Mouse (Mus musculus) ES-E14 (cell line): ENCODE results near the gene Dhrs7. TPM values are rescaled to one million over a fixed set of nuclear protein-coding genes. Genes with fewer than 3 reads are reported as not detected.

ENCODE experiments used
- DNase-seq: peaks from one replicate; pipeline ENCODE4 v3.0.0-alpha.2; 2013; ENCODE audit warnings: low read depth, low spot score
- H3K27ac ChIP-seq: 2 replicates; pipeline ENCODE4 v1.5.1; 2012; ENCODE audit warnings: low read depth, mild to moderate bottlenecking, low read length, moderate library complexity, mixed read lengths; ENCODE audit not compliant: poor library complexity, insufficient read depth, severe bottlenecking
- H3K36me3 ChIP-seq: 2 replicates; pipeline ENCODE4 v1.6.1; 2012; ENCODE audit warnings: mild to moderate bottlenecking, low read length, moderate library complexity, mixed read lengths; ENCODE audit not compliant: control insufficient read depth, poor library complexity, insufficient read depth, severe bottlenecking
- H3K4me1 ChIP-seq, 2 experiments: fragments of 150-350 bp in 1 of 2; sonication (generic) in 1 of 2; 2 replicates each; pipeline ENCODE4 v1.6.1; 2012; ENCODE audit warnings: low read length in 2 of 2, mild to moderate bottlenecking in 1 of 2, mixed read lengths in 1 of 2; ENCODE audit not compliant: control insufficient read depth in 2 of 2, insufficient read depth in 2 of 2, poor library complexity in 1 of 2
- H3K4me3 ChIP-seq, 2 experiments: fragments of 150-350 bp in 1 of 2; sonication (generic) in 1 of 2; 2 replicates each; pipeline ENCODE4 v1.5.1; 2012; ENCODE audit warnings: low read length in 2 of 2, low read depth in 1 of 2, mild to moderate bottlenecking in 1 of 2, mixed read lengths in 1 of 2; ENCODE audit not compliant: insufficient read depth in 1 of 2, poor library complexity in 1 of 2, severe bottlenecking in 1 of 2
- H3K9ac ChIP-seq: 2 replicates; pipeline ENCODE4 v1.6.1; 2012; ENCODE audit warnings: low read depth, mild to moderate bottlenecking, low read length, mixed read lengths; ENCODE audit not compliant: poor library complexity, insufficient read depth, severe bottlenecking
- H3K9me3 ChIP-seq: fragments of 150-350 bp; sonication (generic); 2 replicates; pipeline ENCODE4 v1.6.1; 2012; ENCODE audit warnings: low read depth, mild to moderate bottlenecking, low read length; ENCODE audit not compliant: control insufficient read depth, insufficient read depth
- CHD2 ChIP-seq: IDR thresholded peaks from 2 replicates; pipeline ENCODE4 v1.6.1; 2014; ENCODE audit warnings: mild to moderate bottlenecking, low read depth, low read length, inconsistent platforms
- HCFC1 ChIP-seq: IDR thresholded peaks from 2 replicates; pipeline ENCODE4 v1.6.1; 2012; ENCODE audit warnings: low read length, inconsistent platforms, borderline replicate concordance; ENCODE audit not compliant: insufficient read depth
- MAFK ChIP-seq: IDR thresholded peaks from 2 replicates; pipeline ENCODE4 v1.6.1; 2014; ENCODE audit warnings: mild to moderate bottlenecking, low read depth, low read length, inconsistent platforms; ENCODE audit not compliant: insufficient read depth
- ZC3H11A ChIP-seq: IDR thresholded peaks from 2 replicates; pipeline ENCODE4 v1.6.1; 2012; ENCODE audit warnings: low read depth, mild to moderate bottlenecking, inconsistent platforms, low read length, borderline replicate concordance
- ZNF384 ChIP-seq: IDR thresholded peaks from 2 replicates; pipeline ENCODE4 v1.6.1; 2012; ENCODE audit warnings: low read depth, low read length, inconsistent platforms
- in situ Hi-C, 2 experiments: fragments of 600-800 bp; cut with MboI; formaldehyde crosslinking; loops; one replicate each; pipeline ENCODE4 v1.15.1; 2025; ENCODE audit warnings: low sequenced_read_pairs in 2 of 2, inconsistent platforms in 1 of 2; ENCODE audit not compliant: unreplicated experiment in 2 of 2
- total RNA-seq: library from RNA; depleted of rRNA; stranded (reverse); fragments of 300-350 nt; gene quantifications from 2 replicates; pipeline ENCODE4 v1.2.3, GENCODE M21; 2012

The Dhrs7 gene
- total RNA-seq, 1 experiment: 11.1 TPM

DNA sequence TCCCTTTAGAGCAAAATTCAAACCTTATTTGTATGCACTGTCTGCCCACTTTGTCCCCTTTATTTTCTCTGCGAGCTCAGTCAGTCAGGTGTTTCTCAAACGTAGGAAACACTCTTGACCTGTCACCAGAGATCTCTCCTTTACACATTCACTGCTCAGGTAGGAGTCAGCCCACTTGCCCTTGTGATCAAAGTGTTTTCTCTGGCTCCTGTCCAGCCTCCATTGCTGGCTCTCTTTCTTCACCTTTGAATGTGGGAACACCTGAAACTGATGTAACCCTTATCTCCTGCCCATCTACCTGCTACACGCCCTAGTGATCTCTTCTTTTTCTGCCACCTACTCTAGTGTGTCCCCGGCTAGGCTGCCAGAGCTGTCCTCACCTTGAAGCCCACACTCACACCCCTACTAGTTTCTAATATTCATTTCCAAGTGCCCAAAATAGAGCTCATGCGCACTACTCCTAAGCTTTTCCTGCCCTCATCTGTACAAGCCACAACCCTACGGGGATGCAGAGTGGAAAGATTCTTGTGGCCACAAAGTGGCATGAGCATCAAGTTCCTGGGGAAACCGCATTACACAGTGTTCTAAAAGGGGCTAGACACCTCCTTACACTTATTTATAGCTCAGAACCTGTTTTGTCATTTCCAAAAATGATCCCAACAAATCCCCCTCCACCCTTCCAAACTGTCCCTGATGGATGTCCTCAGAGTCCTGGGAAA is 9.5 kb upstream of the Dhrs7 start:
- no peak for TF ChIP-seq MAFK
- no peak for TF ChIP-seq CHD2
- TF ChIP-seq ZNF384: no peak
- no peak for TF ChIP-seq ZC3H11A
- TF ChIP-seq HCFC1: no peak
- no peak overlapping the region for H3K4me3 ChIP-seq
- H3K36me3 ChIP-seq: no peaks in the 10 kb centered on the region
- no peaks in the 10 kb centered on the region; the same call in 1 of the 2 replicates for H3K9me3 ChIP-seq
- H3K4me1 ChIP-seq: no peaks in the 10 kb centered on the region
- in situ Hi-C loops: loop anchor here in 1 of 2 experiments (25.0 kb wide), 1 partner anchor 212 kb away; no protein-coding TSS in a partner anchor
- no peak overlapping the region for H3K27ac ChIP-seq
- no peak for DNase-seq
- no peak overlapping the region for H3K9ac ChIP-seq

- no peak for DNase-seq
- no peak overlapping the region for H3K9ac ChIP-seq
- H3K4me1 ChIP-seq: no peaks in the 10 kb centered on the region
- H3K4me3 ChIP-seq: no peak overlapping the region
- H3K36me3 ChIP-seq: no peaks in the 10 kb centered on the region
- no peak overlapping the region for H3K27ac ChIP-seq
- in situ Hi-C loops: loop anchor here in 1 of 2 experiments (25.0 kb wide), 1 partner anchor 209 kb away; no protein-coding TSS in a partner anchor
- TF ChIP-seq MAFK: no peak
- no peak for TF ChIP-seq CHD2
- no peak for TF ChIP-seq ZNF384
- TF ChIP-seq HCFC1: no peak
- TF ChIP-seq ZC3H11A: no peak
- H3K9me3 ChIP-seq: no peaks in the 10 kb centered on the region; the same call in 1 of the 2 replicates
Observed at GRCm38 (mm10) chr12:72671516-72672135, 6.9 kb upstream of the Dhrs7 start.

DNA sequence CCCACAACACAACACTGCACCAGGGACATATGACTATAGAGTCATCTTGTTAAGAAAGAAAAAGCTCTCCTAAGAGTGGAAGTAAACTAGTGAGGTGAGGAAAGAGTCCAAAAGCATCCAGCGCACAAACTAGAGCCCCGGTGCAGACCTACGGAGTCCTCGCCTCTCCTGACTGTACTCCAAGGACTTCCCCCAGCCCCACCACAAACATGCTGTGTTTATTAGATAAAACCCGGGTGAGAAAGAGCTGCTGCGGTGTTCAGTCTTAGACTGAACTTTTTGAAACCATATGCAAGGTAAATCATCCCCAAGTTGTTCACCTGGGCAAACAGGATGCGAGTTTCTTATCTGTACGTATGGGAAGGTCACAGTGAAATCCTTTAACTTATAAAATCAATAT is 6.2 kb upstream of the Dhrs7 start:
- no peak overlapping the region for H3K9ac ChIP-seq
- TF ChIP-seq CHD2: no peak
- TF ChIP-seq ZNF384: no peak
- TF ChIP-seq ZC3H11A: no peak
- TF ChIP-seq HCFC1: no peak
- no peak for TF ChIP-seq MAFK
- no peak overlapping the region for H3K4me3 ChIP-seq
- no peak overlapping the region for H3K27ac ChIP-seq
- no peak for DNase-seq
- no peaks in the 10 kb centered on the region for H3K4me1 ChIP-seq
- no peaks in the 10 kb centered on the region; the same call in 1 of the 2 replicates for H3K9me3 ChIP-seq
- in situ Hi-C loops: loop anchor here in 1 of 2 experiments (25.0 kb wide), 1 partner anchor 209 kb away; no protein-coding TSS in a partner anchor
- H3K36me3 ChIP-seq: no peaks in the 10 kb centered on the region

- Histone ChIP-seq H3K9me3 (no peaks in the 10 kb centered on the region; the same call in 1 of the 2 replicates), H3K36me3 (no peaks in the 10 kb centered on the region), H3K27ac (no peak overlapping the region), H3K9ac (no peak overlapping the region), H3K4me3 (no peak overlapping the region), H3K4me1 (peaks cover 0 to 5% of the 10 kb centered on the region in 2 experiments; a peak in 1 of 4 replicates)
- in situ Hi-C loops: loop anchor here in 1 of 2 experiments (25.0 kb wide), 1 partner anchor 206 kb away; no protein-coding TSS in a partner anchor
- TF ChIP-seq HCFC1 (no peak), CHD2 (no peak), ZNF384 (no peak), MAFK (no peak), ZC3H11A (no peak)
- no peak for DNase-seq
Observed at GRCm38 (mm10) chr12:72667868-72668469, 3.3 kb upstream of the Dhrs7 start.
